Mouse (Mus musculus) liver, postnatal 0 days (tissue): ENCODE measurements around the gene Abcc12.

ENCODE experiments used
- CTCF ChIP-seq: sonication (generic); IDR thresholded peaks from 2 replicates; pipeline ENCODE4 v1.5.1; 2016; ENCODE audit warnings: antibody characterized with exemption, low read depth
- EP300 ChIP-seq: IDR thresholded peaks from 2 replicates; pipeline ENCODE4 v1.6.1; 2016; ENCODE audit warnings: antibody characterized with exemption, low read depth, mild to moderate bottlenecking

GRCm38 (mm10) chr8:86623911-86624731 is 43.6 kb upstream of the Abcc12 start, which contains the start of gene Lonp2:
- no peak for TF ChIP-seq CTCF
- TF ChIP-seq EP300, result peak; percentile 26; the same call in 1 of the 2 replicates
